Mouse (Mus musculus) embryonic fibroblast, embryonic 13.5 days (primary cell): ENCODE measurements at regions not wholly inside any gene's neighbourhood (a gene's known extent, or its start where the extent isn't known, plus 50 kb on each side); places are given as distances from the start of the nearest gene placed in this dataset.

ENCODE experiments used
- CTCF ChIP-seq: IDR thresholded peaks from 2 replicates; pipeline ENCODE4 v1.5.1; 2011; ENCODE audit warnings: mild to moderate bottlenecking, control low read depth, low read length, moderate library complexity, borderline replicate concordance; ENCODE audit not compliant: insufficient read depth
- POLR2A ChIP-seq: IDR thresholded peaks from 2 replicates; pipeline ENCODE4 v1.6.1; 2011; ENCODE audit warnings: low read depth, mild to moderate bottlenecking, control low read depth, low read length, moderate library complexity

DNA sequence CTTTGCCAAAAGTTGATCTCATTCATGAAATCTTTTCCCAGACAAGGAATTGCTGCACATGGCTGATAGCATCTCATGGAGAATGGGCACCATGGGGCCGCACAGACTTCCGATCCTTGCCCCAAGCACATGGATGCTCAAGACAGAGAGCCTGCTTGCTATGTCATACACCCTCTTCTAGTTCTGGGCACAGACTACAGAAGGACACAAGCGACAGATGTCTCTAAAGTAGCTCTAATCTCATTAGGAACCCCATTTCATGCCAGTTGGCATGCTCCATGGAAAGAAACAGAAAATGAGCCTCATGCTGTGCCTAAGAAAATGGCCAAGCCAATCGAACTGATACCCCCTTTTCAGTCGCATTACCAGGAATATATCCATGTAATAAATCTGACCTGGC lies 149.3 kb downstream of the Efcab1 start:
- no peak for TF ChIP-seq CTCF
- no peak for TF ChIP-seq POLR2A
